Mouse (Mus musculus) testis, adult 2 months (tissue): ENCODE measurements around the gene Jade1.

Experiments
- CTCF ChIP-seq: fragments of 200-500 bp; IDR thresholded peaks from 2 replicates; pipeline ENCODE4 v1.5.1; 2012; ENCODE audit warnings: low read depth, mild to moderate bottlenecking, inconsistent platforms, low read length, moderate library complexity; ENCODE audit not compliant: control insufficient read depth, insufficient read depth, insufficient replicate concordance
- POLR2A ChIP-seq: fragments of 200-500 bp; IDR thresholded peaks from 2 replicates; pipeline ENCODE4 v1.6.1; 2012; ENCODE audit warnings: low read depth, mild to moderate bottlenecking, inconsistent platforms, low read length, moderate library complexity; ENCODE audit not compliant: control insufficient read depth

GRCm38 (mm10) chr3:41602933-41603332, 47.4 kb downstream of the Jade1 start:
- TF ChIP-seq POLR2A (no peak), CTCF (no peak)
